Mouse (Mus musculus): ENCODE results near the gene Alb. TPM values are rescaled to one million over a fixed set of nuclear protein-coding genes. Genes with fewer than 3 reads are reported as not detected.

Gene Alb
- polyA plus RNA-seq, 1 experiment: 0.07 TPM

GRCm38 (mm10) chr5:90447577-90447976 is 13.1 kb upstream of the Alb start:
- Histone ChIP-seq H3K27me3 (ENCODE audit: control insufficient read depth, insufficient read depth, low read length) (no peaks in the 10 kb centered on the region), H3K36me3 (ENCODE audit: control insufficient read depth, insufficient read depth, low read length) (no peaks in the 10 kb centered on the region)
- TF ChIP-seq POLR2A (IDR thresholded peaks at IDR 0.05; ENCODE audit: control insufficient read depth, low read depth, low read length) (no peak), CTCF (IDR thresholded peaks at IDR 0.05; ENCODE audit: control insufficient read depth, insufficient read depth, insufficient replicate concordance, low read depth, low read length) (no peak)

GRCm38 (mm10) chr5:90449961-90450360 is 10.7 kb upstream of the Alb start:
- Histone ChIP-seq H3K36me3 (ENCODE audit: control insufficient read depth, insufficient read depth, low read length) (no peaks in the 10 kb centered on the region), H3K4me1 (ENCODE audit: control insufficient read depth, insufficient read depth, low read length) (no peaks in the 10 kb centered on the region), H3K4me3 (ENCODE audit: control insufficient read depth, low read depth, low read length) (no peak overlapping the region), H3K27ac (ENCODE audit: control insufficient read depth, insufficient read depth, low read depth, low read length) (no peak overlapping the region), H3K27me3 (ENCODE audit: control insufficient read depth, insufficient read depth, low read length) (no peaks in the 10 kb centered on the region)
- no peak for TF ChIP-seq CTCF (IDR thresholded peaks at IDR 0.05; ENCODE audit: control insufficient read depth, insufficient read depth, insufficient replicate concordance, low read depth, low read length)
- no peak for TF ChIP-seq POLR2A (IDR thresholded peaks at IDR 0.05; ENCODE audit: control insufficient read depth, low read depth, low read length)

More at GRCm38 (mm10) chr5:90447577-90447976, 13.1 kb upstream of the Alb start:
- no peak overlapping the region for H3K27ac ChIP-seq (ENCODE audit: control insufficient read depth, insufficient read depth, low read depth, low read length)
- H3K4me1 ChIP-seq (ENCODE audit: control insufficient read depth, insufficient read depth, low read length): no peaks in the 10 kb centered on the region
- no peak overlapping the region for H3K4me3 ChIP-seq (ENCODE audit: control insufficient read depth, low read depth, low read length)

GRCm38 (mm10) chr5:90452711-90453110 is 8.0 kb upstream of the Alb start:
- no peak overlapping the region for H3K27ac ChIP-seq (ENCODE audit: control insufficient read depth, insufficient read depth, low read depth, low read length)
- no peak overlapping the region for H3K4me3 ChIP-seq (ENCODE audit: control insufficient read depth, low read depth, low read length)
- no peaks in the 10 kb centered on the region for H3K27me3 ChIP-seq (ENCODE audit: control insufficient read depth, insufficient read depth, low read length)
- TF ChIP-seq POLR2A (IDR thresholded peaks at IDR 0.05; ENCODE audit: control insufficient read depth, low read depth, low read length) (no peak), CTCF (IDR thresholded peaks at IDR 0.05; ENCODE audit: control insufficient read depth, insufficient read depth, insufficient replicate concordance, low read depth, low read length) (no peak)
- H3K36me3 ChIP-seq (ENCODE audit: control insufficient read depth, insufficient read depth, low read length): no peaks in the 10 kb centered on the region
- H3K4me1 ChIP-seq (ENCODE audit: control insufficient read depth, insufficient read depth, low read length): no peaks in the 10 kb centered on the region

GRCm38 (mm10) chr5:90457241-90457640 is 3.5 kb upstream of the Alb start:
- no peak overlapping the region for H3K27ac ChIP-seq (ENCODE audit: control insufficient read depth, insufficient read depth, low read depth, low read length)
- no peaks in the 10 kb centered on the region for H3K36me3 ChIP-seq (ENCODE audit: control insufficient read depth, insufficient read depth, low read length)
- no peak overlapping the region for H3K4me3 ChIP-seq (ENCODE audit: control insufficient read depth, low read depth, low read length)
- no peaks in the 10 kb centered on the region for H3K4me1 ChIP-seq (ENCODE audit: control insufficient read depth, insufficient read depth, low read length)
- no peaks in the 10 kb centered on the region for H3K27me3 ChIP-seq (ENCODE audit: control insufficient read depth, insufficient read depth, low read length)
- TF ChIP-seq CTCF (IDR thresholded peaks at IDR 0.05; ENCODE audit: control insufficient read depth, insufficient read depth, insufficient replicate concordance, low read depth, low read length) (no peak), POLR2A (IDR thresholded peaks at IDR 0.05; ENCODE audit: control insufficient read depth, low read depth, low read length) (no peak)

GRCm38 (mm10) chr5:90458727-90459126 is 2.0 kb upstream of the Alb start:
- H3K36me3 ChIP-seq (ENCODE audit: control insufficient read depth, insufficient read depth, low read length): no peaks in the 10 kb centered on the region
- TF ChIP-seq POLR2A (IDR thresholded peaks at IDR 0.05; ENCODE audit: control insufficient read depth, low read depth, low read length): no peak
- TF ChIP-seq CTCF (IDR thresholded peaks at IDR 0.05; ENCODE audit: control insufficient read depth, insufficient read depth, insufficient replicate concordance, low read depth, low read length): no peak
- H3K4me3 ChIP-seq (ENCODE audit: control insufficient read depth, low read depth, low read length): no peak overlapping the region
- H3K27ac ChIP-seq (ENCODE audit: control insufficient read depth, insufficient read depth, low read depth, low read length): no peak overlapping the region
- H3K4me1 ChIP-seq (ENCODE audit: control insufficient read depth, insufficient read depth, low read length): no peaks in the 10 kb centered on the region
- H3K27me3 ChIP-seq (ENCODE audit: control insufficient read depth, insufficient read depth, low read length): no peaks in the 10 kb centered on the region

GRCm38 (mm10) chr5:90466806-90467205 is 6.1 kb downstream of the Alb start:
- H3K36me3 ChIP-seq (ENCODE audit: control insufficient read depth, insufficient read depth, low read length): no peaks in the 10 kb centered on the region
- no peaks in the 10 kb centered on the region for H3K4me1 ChIP-seq (ENCODE audit: control insufficient read depth, insufficient read depth, low read length)
- H3K27me3 ChIP-seq (ENCODE audit: control insufficient read depth, insufficient read depth, low read length): no peaks in the 10 kb centered on the region
- TF ChIP-seq POLR2A (IDR thresholded peaks at IDR 0.05; ENCODE audit: control insufficient read depth, low read depth, low read length): no peak
- TF ChIP-seq CTCF (IDR thresholded peaks at IDR 0.05; ENCODE audit: control insufficient read depth, insufficient read depth, insufficient replicate concordance, low read depth, low read length): no peak
- H3K4me3 ChIP-seq (ENCODE audit: control insufficient read depth, low read depth, low read length): no peak overlapping the region
- H3K27ac ChIP-seq (ENCODE audit: control insufficient read depth, insufficient read depth, low read depth, low read length): no peak overlapping the region

- H3K27me3 ChIP-seq (ENCODE audit: control insufficient read depth, insufficient read depth, low read length): no peaks in the 10 kb centered on the region
- TF ChIP-seq POLR2A (IDR thresholded peaks at IDR 0.05; ENCODE audit: control insufficient read depth, low read depth, low read length): no peak
- TF ChIP-seq CTCF (IDR thresholded peaks at IDR 0.05; ENCODE audit: control insufficient read depth, insufficient read depth, insufficient replicate concordance, low read depth, low read length): no peak
- no peaks in the 10 kb centered on the region for H3K4me1 ChIP-seq (ENCODE audit: control insufficient read depth, insufficient read depth, low read length)
Observed at GRCm38 (mm10) chr5:90467245-90467644, 6.5 kb downstream of the Alb start.

GRCm38 (mm10) chr5:90470836-90471235 is 10.1 kb downstream of the Alb start:
- TF ChIP-seq POLR2A (IDR thresholded peaks at IDR 0.05; ENCODE audit: control insufficient read depth, low read depth, low read length): no peak
- no peak for TF ChIP-seq CTCF (IDR thresholded peaks at IDR 0.05; ENCODE audit: control insufficient read depth, insufficient read depth, insufficient replicate concordance, low read depth, low read length)
- H3K27me3 ChIP-seq (ENCODE audit: control insufficient read depth, insufficient read depth, low read length): no peaks in the 10 kb centered on the region
- H3K36me3 ChIP-seq (ENCODE audit: control insufficient read depth, insufficient read depth, low read length): no peaks in the 10 kb centered on the region
- no peak overlapping the region for H3K27ac ChIP-seq (ENCODE audit: control insufficient read depth, insufficient read depth, low read depth, low read length)
- H3K4me1 ChIP-seq (ENCODE audit: control insufficient read depth, insufficient read depth, low read length): no peaks in the 10 kb centered on the region
- H3K4me3 ChIP-seq (ENCODE audit: control insufficient read depth, low read depth, low read length): no peak overlapping the region

More at GRCm38 (mm10) chr5:90467245-90467644, 6.5 kb downstream of the Alb start:
- Histone ChIP-seq H3K36me3 (ENCODE audit: control insufficient read depth, insufficient read depth, low read length) (no peaks in the 10 kb centered on the region), H3K4me3 (ENCODE audit: control insufficient read depth, low read depth, low read length) (no peak overlapping the region), H3K27ac (ENCODE audit: control insufficient read depth, insufficient read depth, low read depth, low read length) (no peak overlapping the region)

Data from testis, adult 2 months (tissue).